Mouse (Mus musculus) limb, embryonic 10.5 days (tissue): Measurements from ENCODE around the gene Medag. TPM values are rescaled to one million over a fixed set of nuclear protein-coding genes. Genes with fewer than 3 reads are reported as not detected.

Experiments used
- DNase-seq: peaks from one replicate; pipeline ENCODE4 v3.0.0-alpha.2; 2017; ENCODE audit warnings: low spot score
- H3K27ac ChIP-seq: fragments of 300-500 bp; sonication (generic); 2 replicates; pipeline ENCODE4 v1.5.1; 2016; ENCODE audit warnings: mild to moderate bottlenecking
- H3K27me3 ChIP-seq: fragments of 300-500 bp; sonication (generic); 2 replicates; pipeline ENCODE4 v1.6.1; 2016; ENCODE audit warnings: low read depth, mild to moderate bottlenecking; ENCODE audit not compliant: poor library complexity, severe bottlenecking
- H3K36me3 ChIP-seq: fragments of 300-500 bp; sonication (generic); 2 replicates; pipeline ENCODE4 v1.6.1; 2016; ENCODE audit warnings: mild to moderate bottlenecking, moderate library complexity
- H3K4me1 ChIP-seq: fragments of 300-500 bp; sonication (generic); 2 replicates; pipeline ENCODE4 v1.6.1; 2016
- H3K4me3 ChIP-seq: fragments of 300-500 bp; sonication (generic); 2 replicates; pipeline ENCODE4 v1.5.1; 2016; ENCODE audit warnings: mild to moderate bottlenecking, moderate library complexity
- H3K9me3 ChIP-seq: fragments of 300-500 bp; sonication (generic); replicated peaks from 2 replicates; pipeline ENCODE4 v1.6.1; 2016; ENCODE audit warnings: mild to moderate bottlenecking
- WGBS: fragments of 180-500 bp; shearing (Covaris S2); methylation state at CpG from one replicate; pipeline ENCODE4 v1.1.7; 2016; 5-methylcytosine and 5-hydroxymethylcytosine counted together
- polyA plus RNA-seq: library from polyadenylated mRNA; unstranded; fragments of >200 nt; fragmentation: Nextera tagmentation; extraction: Ambion mirVana; gene quantifications from 2 replicates; pipeline ENCODE4 v1.2.1, GENCODE M21; 2016

The Medag gene
- polyA plus RNA-seq, 1 experiment from 2014 or later = 0.26 TPM

DNA sequence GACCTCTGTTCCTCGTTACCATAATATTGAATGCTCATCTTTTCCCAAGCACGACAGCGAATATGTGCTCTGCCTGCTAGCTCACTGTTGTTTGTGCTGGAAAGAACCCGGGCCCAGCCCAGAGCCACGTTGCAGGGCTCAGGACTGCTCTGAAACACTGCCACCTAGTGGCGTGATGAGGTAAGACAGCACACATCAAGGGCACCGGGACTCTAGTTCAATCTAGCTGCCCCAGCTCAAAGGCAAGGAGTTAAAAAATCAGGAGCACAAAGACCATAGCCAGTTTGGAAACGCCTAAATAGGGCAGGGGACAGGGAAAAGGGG is 35.7 kb upstream of the Medag start:
- no peaks in the 10 kb centered on the region for H3K9me3 ChIP-seq
- no peaks in the 10 kb centered on the region for H3K36me3 ChIP-seq
- 2% methylated on average over 8 of the region's 8 CpGs for WGBS
- DNase-seq = peak; percentile 95
- peak overlapping the region; percentile 74 for H3K27ac ChIP-seq
- H3K4me1 ChIP-seq = peaks cover 61% of the 10 kb centered on the region
- H3K4me3 ChIP-seq = 0 out of 2 replicates have a peak overlapping the region, but pooled peaks have one; percentile 8
- H3K27me3 ChIP-seq = no peaks in the 10 kb centered on the region

DNA sequence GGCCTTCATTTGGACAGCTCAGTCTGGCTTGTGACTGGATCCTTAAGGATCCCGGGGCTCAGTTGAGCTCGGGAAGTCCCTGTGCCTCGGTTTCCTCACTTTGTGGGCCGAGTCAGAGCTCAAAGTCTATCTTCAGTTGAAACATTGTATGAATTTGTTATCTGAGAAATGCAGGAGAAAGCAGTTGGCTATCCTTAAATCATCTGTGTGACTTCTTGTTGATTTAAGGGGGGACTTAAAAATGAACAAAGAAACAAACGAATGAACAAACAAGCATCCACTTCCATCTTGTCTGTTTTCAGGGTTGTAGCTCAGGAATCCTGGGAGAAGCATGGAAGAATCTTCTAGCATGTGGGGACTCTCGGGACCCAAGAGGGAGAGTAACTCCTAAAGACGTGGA is 35.2 kb upstream of the Medag start:
- Histone ChIP-seq H3K4me1 (peaks cover 61% of the 10 kb centered on the region), H3K36me3 (no peaks in the 10 kb centered on the region), H3K4me3 (no peak overlapping the region), H3K27ac (peak overlapping the region; percentile 74), H3K27me3 (no peaks in the 10 kb centered on the region), H3K9me3 (no peaks in the 10 kb centered on the region)
- WGBS = 83% methylated on average over 7 of the region's 7 CpGs
- no peak for DNase-seq

GRCm38 (mm10) chr5:149377253-149377652 is 34.3 kb upstream of the Medag start:
- H3K4me3 ChIP-seq = no peak overlapping the region
- no peaks in the 10 kb centered on the region for H3K27me3 ChIP-seq
- no peaks in the 10 kb centered on the region for H3K36me3 ChIP-seq
- no peaks in the 10 kb centered on the region for H3K9me3 ChIP-seq
- no peak for DNase-seq
- 24% methylated on average over 6 of the region's 6 CpGs for WGBS
- peaks cover 61% of the 10 kb centered on the region for H3K4me1 ChIP-seq
- no peak overlapping the region; the same call in 1 of the 2 replicates for H3K27ac ChIP-seq

- H3K9me3 ChIP-seq = no peaks in the 10 kb centered on the region
- DNase-seq = no peak
- no peak overlapping the region for H3K4me3 ChIP-seq
- no peaks in the 10 kb centered on the region for H3K36me3 ChIP-seq
- peak overlapping the region; percentile 39; the same call in 1 of the 2 replicates for H3K27ac ChIP-seq
- H3K27me3 ChIP-seq = no peaks in the 10 kb centered on the region
- H3K4me1 ChIP-seq = peaks cover 52% of the 10 kb centered on the region
- WGBS = 67% methylated on average over 7 of the region's 7 CpGs
Measured at GRCm38 (mm10) chr5:149378566-149378965, 33.0 kb upstream of the Medag start.

GRCm38 (mm10) chr5:149379131-149379784 is 32.3 kb upstream of the Medag start:
- H3K4me1 ChIP-seq = peaks cover 45% of the 10 kb centered on the region
- H3K27me3 ChIP-seq = no peaks in the 10 kb centered on the region
- H3K36me3 ChIP-seq = no peaks in the 10 kb centered on the region
- no peak for DNase-seq
- peak overlapping the region; percentile 39 for H3K27ac ChIP-seq
- WGBS = 86% methylated on average over 16 of the region's 16 CpGs
- no peak overlapping the region for H3K4me3 ChIP-seq
- H3K9me3 ChIP-seq = no peaks in the 10 kb centered on the region

DNA sequence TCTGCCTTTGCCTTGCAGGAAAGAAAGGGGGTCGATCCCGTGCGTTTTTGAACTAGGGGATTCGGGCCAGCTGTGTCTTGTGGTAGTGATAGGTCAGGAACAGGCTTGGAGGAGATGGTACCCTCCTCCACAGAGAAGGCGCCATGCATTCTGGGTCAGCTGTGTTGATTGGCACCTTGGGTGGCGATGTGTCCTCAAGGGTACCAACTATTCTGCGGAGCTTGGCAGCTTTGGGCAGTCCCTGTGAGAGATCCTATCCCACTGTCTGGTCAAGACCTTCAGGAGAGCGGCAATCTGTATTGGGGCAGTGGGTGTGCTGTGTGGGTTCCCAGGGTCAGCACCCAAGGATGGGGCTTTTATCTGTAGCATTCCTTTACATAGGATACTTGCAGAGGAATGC is 31.7 kb upstream of the Medag start:
- 92% methylated on average over 8 of the region's 8 CpGs for WGBS
- Histone ChIP-seq H3K4me1 (peaks cover 42% of the 10 kb centered on the region), H3K9me3 (no peaks in the 10 kb centered on the region), H3K27me3 (no peaks in the 10 kb centered on the region), H3K4me3 (no peak overlapping the region), H3K36me3 (no peaks in the 10 kb centered on the region), H3K27ac (no peak overlapping the region)
- DNase-seq = no peak

- Histone ChIP-seq H3K4me1 (peaks cover 37% of the 10 kb centered on the region), H3K27ac (no peak overlapping the region), H3K27me3 (no peaks in the 10 kb centered on the region), H3K9me3 (no peaks in the 10 kb centered on the region), H3K36me3 (no peaks in the 10 kb centered on the region), H3K4me3 (no peak overlapping the region)
- WGBS = 60% methylated on average over 8 of the region's 8 CpGs
- no peak for DNase-seq
Measured at GRCm38 (mm10) chr5:149380388-149380916, 31.1 kb upstream of the Medag start.

GRCm38 (mm10) chr5:149381948-149382347 is 29.6 kb upstream of the Medag start:
- H3K27me3 ChIP-seq = no peaks in the 10 kb centered on the region
- H3K36me3 ChIP-seq = no peaks in the 10 kb centered on the region
- H3K9me3 ChIP-seq = no peaks in the 10 kb centered on the region
- H3K4me3 ChIP-seq = no peak overlapping the region
- peaks cover 23% of the 10 kb centered on the region for H3K4me1 ChIP-seq
- H3K27ac ChIP-seq = no peak overlapping the region
- 96% methylated on average over 4 of the region's 4 CpGs for WGBS
- no peak for DNase-seq

DNA sequence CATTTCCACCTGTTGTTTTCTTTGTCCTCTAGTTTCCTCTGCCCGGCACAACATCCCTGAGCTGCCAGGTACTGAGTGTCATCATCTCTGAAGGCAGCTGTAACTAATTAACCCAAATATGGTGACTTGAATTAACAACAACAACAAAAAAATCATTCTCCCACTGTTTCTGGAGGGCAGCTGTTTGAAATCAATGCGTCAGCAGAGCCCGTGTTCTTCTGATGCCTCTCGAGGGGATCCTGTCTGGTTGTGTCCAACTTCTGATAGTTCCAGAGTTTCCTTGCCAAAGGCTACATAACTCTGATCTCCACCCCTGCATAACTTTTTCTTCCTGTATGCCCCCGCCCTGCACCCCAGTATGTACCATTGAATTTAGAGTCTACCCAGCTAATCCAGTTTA is 28.9 kb upstream of the Medag start:
- Histone ChIP-seq H3K27ac (no peak overlapping the region), H3K4me1 (peaks cover 17% of the 10 kb centered on the region), H3K9me3 (no peaks in the 10 kb centered on the region), H3K36me3 (no peaks in the 10 kb centered on the region), H3K4me3 (no peak overlapping the region), H3K27me3 (no peaks in the 10 kb centered on the region)
- DNase-seq = no peak
- WGBS = 87% methylated on average over 5 of the region's 5 CpGs

GRCm38 (mm10) chr5:149385228-149385961 is 26.2 kb upstream of the Medag start:
- Histone ChIP-seq H3K36me3 (no peaks in the 10 kb centered on the region), H3K4me3 (no peak overlapping the region), H3K4me1 (peaks cover 2% of the 10 kb centered on the region; the same call in 1 of the 2 replicates), H3K9me3 (no peaks in the 10 kb centered on the region), H3K27me3 (no peaks in the 10 kb centered on the region), H3K27ac (no peak overlapping the region)
- WGBS = 86% methylated on average over 7 of the region's 7 CpGs
- DNase-seq = no peak

GRCm38 (mm10) chr5:149386294-149386850 is 25.2 kb upstream of the Medag start:
- Histone ChIP-seq H3K36me3 (no peaks in the 10 kb centered on the region), H3K27ac (no peak overlapping the region), H3K9me3 (no peaks in the 10 kb centered on the region), H3K27me3 (no peaks in the 10 kb centered on the region), H3K4me1 (peaks cover 7% of the 10 kb centered on the region), H3K4me3 (no peak overlapping the region)
- no peak for DNase-seq
- 73% methylated on average over 5 of the region's 5 CpGs for WGBS

DNA sequence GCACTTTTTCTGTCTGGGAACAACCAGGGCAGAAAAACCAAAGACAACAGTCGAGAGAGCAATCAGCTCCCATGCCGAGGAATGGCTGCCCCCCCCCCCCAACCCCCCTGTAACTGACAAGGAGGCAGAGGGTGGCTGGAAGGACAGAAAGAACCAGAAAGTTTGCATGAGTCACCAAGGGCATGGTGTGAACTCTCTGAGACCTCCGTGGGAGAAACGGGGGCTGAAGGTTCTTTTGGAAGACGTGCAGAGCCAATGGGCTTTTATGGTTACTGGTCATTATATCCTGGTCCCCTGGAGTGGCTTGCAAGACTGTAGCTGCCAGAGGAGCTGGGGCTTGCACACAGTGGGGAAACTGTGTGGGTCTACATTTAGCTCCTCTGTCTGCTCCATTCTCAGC is 22.6 kb upstream of the Medag start:
- no peak overlapping the region for H3K4me3 ChIP-seq
- no peak overlapping the region for H3K27ac ChIP-seq
- 88% methylated on average over 5 of the region's 5 CpGs for WGBS
- no peaks in the 10 kb centered on the region for H3K27me3 ChIP-seq
- no peaks in the 10 kb centered on the region for H3K9me3 ChIP-seq
- H3K36me3 ChIP-seq = no peaks in the 10 kb centered on the region
- peaks cover 15% of the 10 kb centered on the region for H3K4me1 ChIP-seq
- DNase-seq = no peak

- no peaks in the 10 kb centered on the region for H3K36me3 ChIP-seq
- no peak for DNase-seq
- no peaks in the 10 kb centered on the region for H3K27me3 ChIP-seq
- no peak overlapping the region for H3K27ac ChIP-seq
- H3K4me3 ChIP-seq = no peak overlapping the region
- 72% methylated on average over 11 of the region's 11 CpGs for WGBS
- H3K9me3 ChIP-seq = no peaks in the 10 kb centered on the region
- H3K4me1 ChIP-seq = peaks cover 15% of the 10 kb centered on the region
Measured at GRCm38 (mm10) chr5:149389548-149390211, 21.9 kb upstream of the Medag start.
